Mouse (Mus musculus) heart, postnatal 0 days (tissue): Measurements from ENCODE around the gene Cx3cr1. TPM values are rescaled to one million over a fixed set of nuclear protein-coding genes. Genes with fewer than 3 reads are reported as not detected.

ENCODE experiments used
- ATAC-seq: fragments of 200-750 bp; cut with Nextera tagmentation; 2 replicates; pipeline ENCODE4 v1.8.0; 2017; ENCODE audit warnings: low read depth, moderate number of reproducible peaks, moderate library complexity; ENCODE audit not compliant: insufficient read depth
- DNase-seq: peaks from one replicate; pipeline ENCODE4 v3.0.0-alpha.2; 2016; ENCODE audit warnings: low spot score
- H3K27ac ChIP-seq: fragments of 300-500 bp; sonication (generic); 2 replicates; pipeline ENCODE4 v1.5.1; 2014; ENCODE audit warnings: low read depth, mild to moderate bottlenecking
- H3K27me3 ChIP-seq: fragments of 300-500 bp; sonication (generic); 2 replicates; pipeline ENCODE4 v1.6.1; 2014; ENCODE audit warnings: low read length, mixed read lengths; ENCODE audit not compliant: control insufficient read depth, insufficient read depth
- H3K36me3 ChIP-seq: fragments of 300-500 bp; sonication (generic); replicated peaks from 2 replicates; pipeline ENCODE4 v1.6.1; 2014; ENCODE audit warnings: low read length, mixed read lengths; ENCODE audit not compliant: control insufficient read depth, insufficient read depth
- H3K4me1 ChIP-seq: fragments of 300-500 bp; sonication (generic); 2 replicates; pipeline ENCODE4 v1.6.1; 2014; ENCODE audit warnings: antibody characterized with exemption; ENCODE audit not compliant: control insufficient read depth, insufficient read depth
- H3K4me2 ChIP-seq: fragments of 300-500 bp; sonication (generic); 2 replicates; pipeline ENCODE4 v1.6.1; 2014; ENCODE audit warnings: low read depth, mild to moderate bottlenecking, low read length, moderate library complexity
- H3K4me3 ChIP-seq: fragments of 300-500 bp; sonication (generic); 2 replicates; pipeline ENCODE4 v1.5.1; 2014; ENCODE audit warnings: low read depth, low read length
- H3K9ac ChIP-seq: fragments of 300-500 bp; sonication (generic); replicated peaks from 2 replicates; pipeline ENCODE4 v1.6.1; 2014; ENCODE audit warnings: low read depth, low read length, mixed read lengths
- H3K9me3 ChIP-seq: fragments of 300-500 bp; sonication (generic); replicated peaks from 2 replicates; pipeline ENCODE4 v1.6.1; 2016; ENCODE audit warnings: low read length; ENCODE audit not compliant: control insufficient read depth
- CTCF ChIP-seq: IDR thresholded peaks from 2 replicates; pipeline ENCODE4 v1.5.1; 2016; ENCODE audit warnings: antibody characterized with exemption, control low read depth, low read depth
- EP300 ChIP-seq: IDR thresholded peaks from 2 replicates; pipeline ENCODE4 v1.6.1; 2016; ENCODE audit warnings: antibody characterized with exemption, low read depth
- WGBS: fragments of 180-500 bp; shearing (Covaris S2); extraction: QIAGEN DNeasy Blood & Tissue Kit; methylation state at CpG from one replicate; pipeline ENCODE4 v1.1.7; 2014; 5-methylcytosine and 5-hydroxymethylcytosine counted together
- polyA plus RNA-seq: library from polyadenylated mRNA; unstranded; fragments of >200 nt; fragmentation: Nextera tagmentation; extraction: Ambion mirVana; gene quantifications from 2 replicates; pipeline ENCODE4 v1.2.1, GENCODE M21; 2015
- total RNA-seq: library from RNA; depleted of rRNA; stranded (reverse); fragments of >200 nt; gene quantifications from 2 replicates; pipeline ENCODE4 v1.2.3, GENCODE M21; 2014; ENCODE audit warnings: low replicate concordance

The Cx3cr1 gene
- total and polyA plus RNA-seq, 2 experiments from 2014 or later, result 4.7 to 5.2 TPM

DNA sequence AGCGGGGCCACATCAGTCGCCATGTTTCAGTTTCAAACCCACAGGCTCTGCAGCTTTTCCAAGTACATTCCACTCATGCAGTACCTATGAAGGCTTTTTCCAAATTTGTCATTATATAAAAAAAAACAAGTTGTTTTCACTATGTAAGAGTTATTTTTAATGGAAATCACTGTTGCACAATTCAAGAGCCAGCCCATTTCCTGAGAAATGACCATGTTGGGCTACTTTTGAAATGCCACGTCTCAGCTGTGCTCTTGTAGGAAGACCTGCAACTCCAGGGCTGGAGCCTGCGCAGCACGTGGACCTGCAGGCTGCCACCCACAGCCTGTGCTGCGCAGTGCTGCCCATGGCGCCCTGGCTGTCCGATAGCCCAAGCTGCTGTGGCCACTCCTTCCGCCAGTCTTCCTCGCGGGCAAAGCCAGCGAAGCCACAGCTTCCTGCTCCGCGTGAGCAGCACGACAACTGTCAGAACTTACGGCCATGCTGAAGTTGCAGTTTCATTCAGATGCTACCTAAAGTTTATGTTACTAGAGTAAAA lies 144.5 kb downstream of the Cx3cr1 start:
- Histone ChIP-seq H3K9me3 (no peaks in the 10 kb centered on the region), H3K4me3 (no peak overlapping the region), H3K4me1 (no peaks in the 10 kb centered on the region), H3K27ac (no peak overlapping the region), H3K9ac (no peak overlapping the region), H3K4me2 (no peak overlapping the region), H3K27me3 (no peaks in the 10 kb centered on the region), H3K36me3 (peaks cover 82% of the 10 kb centered on the region)
- TF ChIP-seq EP300 (no peak), CTCF (no peak)
- 85% methylated on average over 16 of the region's 16 CpGs for WGBS
- ATAC-seq (no peak), DNase-seq (no peak)

DNA sequence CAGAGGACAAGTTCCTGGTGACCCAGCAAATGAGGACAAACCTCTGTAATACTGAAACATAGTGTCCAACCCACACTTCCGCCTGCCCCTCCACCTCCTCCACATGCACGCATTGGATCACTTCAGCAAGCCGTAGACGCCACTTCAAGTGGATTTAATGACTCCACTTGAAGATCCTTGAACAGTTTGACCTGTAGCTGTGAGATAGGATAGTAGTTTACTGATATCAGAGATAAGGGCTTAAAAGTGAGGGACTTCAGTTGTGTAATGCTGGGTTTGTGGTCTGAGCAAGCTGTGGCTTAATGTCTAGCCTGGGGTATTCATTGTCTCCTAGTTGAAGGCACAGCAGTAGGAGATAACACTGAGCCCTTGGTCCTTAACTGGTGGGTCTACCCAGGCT lies 146.2 kb downstream of the Cx3cr1 start:
- no peaks in the 10 kb centered on the region for H3K9me3 ChIP-seq
- H3K9ac ChIP-seq, result no peak overlapping the region
- no peaks in the 10 kb centered on the region for H3K27me3 ChIP-seq
- H3K4me1 ChIP-seq, result no peaks in the 10 kb centered on the region
- WGBS, result 49% methylated on average over 4 of the region's 4 CpGs
- no peak overlapping the region for H3K4me2 ChIP-seq
- no peak for DNase-seq
- no peak for TF ChIP-seq EP300
- no peak for TF ChIP-seq CTCF
- H3K27ac ChIP-seq, result no peak overlapping the region
- no peak for ATAC-seq
- H3K4me3 ChIP-seq, result no peak overlapping the region
- peaks cover 96% of the 10 kb centered on the region for H3K36me3 ChIP-seq

DNA sequence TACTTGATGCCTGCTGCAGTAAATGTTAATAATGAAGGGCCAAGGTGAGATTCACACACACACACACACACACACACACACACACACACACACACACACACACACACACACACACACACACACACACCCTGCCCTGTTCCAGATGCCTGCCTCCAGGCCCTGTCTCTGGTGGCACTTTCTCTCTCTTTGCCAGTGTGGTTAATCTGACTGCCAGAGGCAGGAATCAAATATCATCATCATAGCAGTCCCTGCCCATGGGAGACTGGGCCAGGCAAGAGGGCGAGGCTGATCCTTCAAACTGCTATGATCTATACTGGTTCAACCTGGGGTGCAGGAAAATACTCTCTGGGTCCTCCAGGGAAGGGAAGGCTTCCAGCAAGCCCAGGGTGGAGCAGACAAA lies 149.8 kb downstream of the Cx3cr1 start:
- 86% methylated on average over 1 of the region's 1 CpGs for WGBS
- peaks cover 93% of the 10 kb centered on the region for H3K36me3 ChIP-seq

GRCm38 (mm10) chr9:119913087-119913838 lies 156.4 kb downstream of the Cx3cr1 start:
- no peaks in the 10 kb centered on the region for H3K27me3 ChIP-seq
- ATAC-seq (no peak), DNase-seq (no peak)
- TF ChIP-seq CTCF, result peak; percentile 34
- no peak for TF ChIP-seq EP300
- H3K36me3 ChIP-seq, result peaks cover 94% of the 10 kb centered on the region
- H3K4me2 ChIP-seq, result no peak overlapping the region
- no peak overlapping the region for H3K9ac ChIP-seq
- H3K9me3 ChIP-seq, result no peaks in the 10 kb centered on the region
- H3K4me3 ChIP-seq, result no peak overlapping the region
- no peak overlapping the region for H3K27ac ChIP-seq
- H3K4me1 ChIP-seq, result no peaks in the 10 kb centered on the region
- 72% methylated on average over 13 of the region's 13 CpGs for WGBS

More for the DNA sequence above, 149.8 kb downstream of the Cx3cr1 start:
- ATAC-seq (no peak), DNase-seq (no peak)
- Histone ChIP-seq H3K27ac (no peak overlapping the region), H3K9ac (no peak overlapping the region), H3K9me3 (no peaks in the 10 kb centered on the region), H3K4me3 (no peak overlapping the region), H3K4me1 (no peaks in the 10 kb centered on the region), H3K27me3 (no peaks in the 10 kb centered on the region), H3K4me2 (no peak overlapping the region)
- TF ChIP-seq EP300 (no peak), CTCF (no peak)

DNA sequence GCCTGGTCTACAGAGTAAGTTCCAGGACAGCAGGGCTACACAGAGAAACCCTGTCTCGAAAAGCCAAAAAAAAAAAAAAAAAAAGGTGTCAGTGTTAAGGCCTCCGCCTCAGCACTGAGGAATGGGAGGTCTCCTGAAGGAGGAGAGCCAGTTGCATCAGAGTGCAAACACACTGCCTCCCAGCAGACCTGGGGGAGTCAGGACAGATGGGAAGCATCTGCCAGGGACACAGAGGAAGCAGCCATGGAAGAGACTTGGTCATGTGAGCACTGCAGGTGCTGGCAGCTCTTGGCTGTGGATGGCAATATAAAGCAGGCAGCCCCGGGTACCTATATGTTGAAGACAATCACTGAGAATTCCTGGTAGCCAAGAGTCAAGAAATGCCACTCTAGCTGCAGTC lies 159.7 kb downstream of the Cx3cr1 start:
- H3K4me2 ChIP-seq, result no peak overlapping the region
- WGBS, result 67% methylated on average over 3 of the region's 3 CpGs
- no peak overlapping the region for H3K4me3 ChIP-seq
- H3K36me3 ChIP-seq, result peaks cover 94% of the 10 kb centered on the region
- H3K4me1 ChIP-seq, result no peaks in the 10 kb centered on the region
- ATAC-seq (no peak), DNase-seq (no peak)
- H3K27ac ChIP-seq, result no peak overlapping the region
- H3K9ac ChIP-seq, result no peak overlapping the region
- no peaks in the 10 kb centered on the region for H3K27me3 ChIP-seq
- TF ChIP-seq CTCF (no peak), EP300 (no peak)
- H3K9me3 ChIP-seq, result no peaks in the 10 kb centered on the region

- WGBS, result 85% methylated on average over 3 of the region's 3 CpGs
- ATAC-seq (no peak), DNase-seq (no peak)
- Histone ChIP-seq H3K9me3 (no peaks in the 10 kb centered on the region), H3K27me3 (no peaks in the 10 kb centered on the region), H3K4me2 (no peak overlapping the region), H3K4me1 (no peaks in the 10 kb centered on the region), H3K9ac (no peak overlapping the region), H3K27ac (no peak overlapping the region), H3K4me3 (no peak overlapping the region), H3K36me3 (peaks cover 94% of the 10 kb centered on the region)
- no peak for TF ChIP-seq CTCF
- TF ChIP-seq EP300, result no peak
Observed at GRCm38 (mm10) chr9:119908708-119909107, 161.0 kb downstream of the Cx3cr1 start.
